Mouse (Mus musculus) heart, embryonic 15.5 days (tissue): ENCODE results near the gene Rpgrip1l. TPM values are rescaled to one million over a fixed set of nuclear protein-coding genes. Genes with fewer than 3 reads are reported as not detected.
A peak's percentile ranks its signal among the peaks of the same experiment; 100 is the strongest.

ENCODE experiments used
- ATAC-seq: fragments of 200-750 bp; cut with Nextera tagmentation; replicated peaks from 2 replicates; pipeline ENCODE4 v1.8.0; 2017; ENCODE audit warnings: low read depth, moderate TSS enrichment; ENCODE audit not compliant: insufficient number of reproducible peaks, insufficient read depth, low FRiP score
- H3K27ac ChIP-seq: fragments of 300-500 bp; sonication (generic); 2 replicates; pipeline ENCODE4 v1.5.1; 2015; ENCODE audit warnings: mild to moderate bottlenecking, inconsistent platforms
- H3K27me3 ChIP-seq: fragments of 300-500 bp; sonication (generic); 2 replicates; pipeline ENCODE4 v1.6.1; 2015; ENCODE audit warnings: inconsistent platforms
- H3K36me3 ChIP-seq: fragments of 300-500 bp; sonication (generic); 2 replicates; pipeline ENCODE4 v1.6.1; 2015; ENCODE audit warnings: mild to moderate bottlenecking, inconsistent platforms
- H3K4me1 ChIP-seq: fragments of 300-500 bp; sonication (generic); replicated peaks from 2 replicates; pipeline ENCODE4 v1.6.1; 2015; ENCODE audit warnings: inconsistent platforms
- H3K4me2 ChIP-seq: fragments of 300-500 bp; sonication (generic); 2 replicates; pipeline ENCODE4 v1.6.1; 2015; ENCODE audit warnings: inconsistent platforms, mild to moderate bottlenecking, moderate library complexity
- H3K4me3 ChIP-seq: fragments of 300-500 bp; sonication (generic); 2 replicates; pipeline ENCODE4 v1.5.1; 2015; ENCODE audit warnings: mild to moderate bottlenecking, inconsistent platforms
- H3K9ac ChIP-seq: fragments of 300-500 bp; sonication (generic); 2 replicates; pipeline ENCODE4 v1.6.1; 2015; ENCODE audit warnings: mild to moderate bottlenecking, inconsistent platforms
- H3K9me3 ChIP-seq: fragments of 300-500 bp; sonication (generic); replicated peaks from 2 replicates; pipeline ENCODE4 v1.6.1; 2016; ENCODE audit warnings: inconsistent platforms
- WGBS: fragments of 180-500 bp; shearing (Covaris S2); methylation state at CpG from one replicate; pipeline ENCODE4 v1.1.7; 2015; ENCODE audit warnings: mixed read lengths; 5-methylcytosine and 5-hydroxymethylcytosine counted together
- polyA plus RNA-seq: library from polyadenylated mRNA; unstranded; fragments of >200 nt; fragmentation: Nextera tagmentation; extraction: Ambion mirVana; gene quantifications from 2 replicates; pipeline ENCODE4 v1.2.1, GENCODE M21; 2015

The Rpgrip1l gene
- polyA plus RNA-seq, 1 experiment from 2014 or later, result 6.8 TPM

GRCm38 (mm10) chr8:91350628-91351027, 37.6 kb upstream of the Rpgrip1l start:
- peak overlapping the region; percentile 43 for H3K27ac ChIP-seq
- H3K36me3 ChIP-seq, result no peaks in the 10 kb centered on the region
- ATAC-seq, result no peak
- peak overlapping the region; percentile 16 for H3K4me2 ChIP-seq
- H3K4me3 ChIP-seq, result no peak overlapping the region
- H3K4me1 ChIP-seq, result peaks cover 36% of the 10 kb centered on the region
- no peaks in the 10 kb centered on the region for H3K27me3 ChIP-seq
- no peak overlapping the region for H3K9ac ChIP-seq
- 42% methylated on average over 7 of the region's 7 CpGs for WGBS
- H3K9me3 ChIP-seq, result no peaks in the 10 kb centered on the region

DNA sequence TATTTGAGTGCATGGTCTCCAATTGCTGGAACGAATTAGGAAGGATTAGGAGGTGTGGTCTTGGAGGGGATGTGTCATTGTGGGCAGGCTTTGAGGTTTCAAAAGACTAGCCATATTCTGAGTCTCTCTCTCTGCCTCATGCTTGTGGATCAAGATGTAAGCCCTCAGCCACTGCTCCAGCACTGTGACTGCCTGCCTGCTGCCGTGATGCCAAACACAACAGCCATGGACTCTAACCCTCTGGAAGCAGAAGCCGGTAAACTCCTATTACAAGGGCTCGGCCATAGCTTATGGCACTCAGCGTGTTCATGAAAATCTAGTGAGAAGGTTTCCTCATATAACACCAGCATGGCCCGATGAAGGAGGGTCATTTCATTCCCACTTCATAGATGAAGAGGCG, 36.8 kb upstream of the Rpgrip1l start:
- H3K27me3 ChIP-seq, result no peaks in the 10 kb centered on the region
- ATAC-seq, result no peak
- H3K27ac ChIP-seq, result no peak overlapping the region
- no peaks in the 10 kb centered on the region for H3K9me3 ChIP-seq
- 90% methylated on average over 7 of the region's 7 CpGs for WGBS
- H3K9ac ChIP-seq, result no peak overlapping the region
- no peak overlapping the region for H3K4me3 ChIP-seq
- peaks cover 38% of the 10 kb centered on the region for H3K4me1 ChIP-seq
- no peak overlapping the region for H3K4me2 ChIP-seq
- H3K36me3 ChIP-seq, result no peaks in the 10 kb centered on the region

- no peaks in the 10 kb centered on the region for H3K9me3 ChIP-seq
- H3K4me3 ChIP-seq, result no peak overlapping the region
- no peak overlapping the region for H3K27ac ChIP-seq
- H3K4me2 ChIP-seq, result peak overlapping the region; percentile 4; the same call in 1 of the 2 replicates
- H3K36me3 ChIP-seq, result no peaks in the 10 kb centered on the region
- ATAC-seq, result no peak
- no peak overlapping the region for H3K9ac ChIP-seq
- WGBS, result 28% methylated on average over 6 of the region's 6 CpGs
- no peaks in the 10 kb centered on the region for H3K27me3 ChIP-seq
- H3K4me1 ChIP-seq, result peaks cover 35% of the 10 kb centered on the region
Observed at GRCm38 (mm10) chr8:91347595-91347994, 34.5 kb upstream of the Rpgrip1l start.

GRCm38 (mm10) chr8:91347146-91347545, 34.1 kb upstream of the Rpgrip1l start:
- Histone ChIP-seq H3K9me3 (no peaks in the 10 kb centered on the region), H3K4me3 (no peak overlapping the region), H3K27me3 (no peaks in the 10 kb centered on the region), H3K4me1 (peaks cover 35% of the 10 kb centered on the region), H3K36me3 (no peaks in the 10 kb centered on the region), H3K27ac (no peak overlapping the region), H3K9ac (no peak overlapping the region), H3K4me2 (peak overlapping the region; percentile 4; the same call in 1 of the 2 replicates)
- 56% methylated on average over 10 of the region's 10 CpGs for WGBS
- ATAC-seq, result 0 out of 2 replicates have a peak, but pooled peaks have one; percentile 37

DNA sequence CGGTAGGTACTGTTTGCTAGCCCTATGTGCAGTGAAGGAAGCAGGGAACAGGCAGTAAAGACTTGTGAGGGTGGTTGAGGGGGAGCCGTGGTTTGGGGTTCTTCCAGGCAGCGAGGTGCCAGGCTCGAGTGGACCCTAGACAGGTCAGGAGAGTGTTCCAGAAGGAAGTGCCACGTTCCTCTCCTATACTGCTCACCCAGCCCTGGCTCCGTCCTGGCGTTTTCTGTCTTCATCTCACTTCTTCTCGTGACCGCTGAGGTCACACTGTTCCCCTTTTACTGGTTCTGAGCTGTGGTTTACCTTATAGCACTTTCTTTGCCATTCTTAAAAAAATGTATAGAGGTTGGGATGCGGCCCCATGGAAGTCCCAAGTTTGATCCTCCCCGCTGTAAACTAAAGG, 31.6 kb upstream of the Rpgrip1l start:
- Histone ChIP-seq H3K4me3 (no peak overlapping the region), H3K9ac (no peak overlapping the region), H3K4me2 (no peak overlapping the region), H3K27ac (no peak overlapping the region), H3K36me3 (no peaks in the 10 kb centered on the region), H3K9me3 (no peaks in the 10 kb centered on the region), H3K27me3 (no peaks in the 10 kb centered on the region), H3K4me1 (peaks cover 21% of the 10 kb centered on the region)
- 83% methylated on average over 11 of the region's 11 CpGs for WGBS
- ATAC-seq, result no peak

- Histone ChIP-seq H3K27ac (no peak overlapping the region), H3K4me1 (peaks cover 13% of the 10 kb centered on the region), H3K9me3 (no peaks in the 10 kb centered on the region), H3K36me3 (no peaks in the 10 kb centered on the region), H3K4me3 (no peak overlapping the region), H3K27me3 (no peaks in the 10 kb centered on the region), H3K4me2 (no peak overlapping the region), H3K9ac (no peak overlapping the region)
- 82% methylated on average over 5 of the region's 5 CpGs for whole genome bisulfite sequencing
- ATAC-seq, result no peak
Observed at GRCm38 (mm10) chr8:91342798-91343197, 29.7 kb upstream of the Rpgrip1l start.

GRCm38 (mm10) chr8:91342196-91342595, 29.1 kb upstream of the Rpgrip1l start:
- no peaks in the 10 kb centered on the region for H3K27me3 ChIP-seq
- peaks cover 7% of the 10 kb centered on the region for H3K4me1 ChIP-seq
- H3K36me3 ChIP-seq, result no peaks in the 10 kb centered on the region
- WGBS, result 55% methylated on average over 5 of the region's 5 CpGs
- H3K9me3 ChIP-seq, result no peaks in the 10 kb centered on the region
- no peak overlapping the region for H3K4me3 ChIP-seq
- H3K27ac ChIP-seq, result no peak overlapping the region
- H3K9ac ChIP-seq, result no peak overlapping the region
- no peak overlapping the region for H3K4me2 ChIP-seq
- ATAC-seq, result no peak

DNA sequence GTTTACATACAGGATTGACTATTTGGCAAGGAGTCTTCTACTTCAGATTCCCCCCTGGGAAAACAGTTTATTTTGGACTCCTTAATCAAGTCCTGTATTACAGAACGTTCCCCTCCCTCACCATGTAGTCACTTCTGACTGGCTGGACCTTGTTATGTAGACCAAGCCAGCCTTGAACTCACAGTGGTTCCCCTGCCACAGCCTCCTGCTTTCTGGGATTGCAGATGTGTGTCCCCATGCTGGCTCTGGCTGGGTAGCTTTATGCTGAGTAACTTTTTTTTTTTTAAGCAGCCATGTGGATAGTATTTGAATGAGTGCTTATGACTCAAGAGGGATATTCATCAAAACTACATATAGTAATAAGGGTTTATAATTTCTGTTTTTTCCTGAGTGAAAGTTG, 27.7 kb upstream of the Rpgrip1l start:
- no peak overlapping the region for H3K9ac ChIP-seq
- no peak overlapping the region for H3K4me2 ChIP-seq
- no peaks in the 10 kb centered on the region for H3K27me3 ChIP-seq
- H3K27ac ChIP-seq, result no peak overlapping the region
- no peaks in the 10 kb centered on the region for H3K36me3 ChIP-seq
- ATAC-seq, result no peak
- H3K9me3 ChIP-seq, result no peaks in the 10 kb centered on the region
- no peak overlapping the region for H3K4me3 ChIP-seq
- 0 out of 2 replicates have a peak, but pooled peaks cover 5% of the 10 kb centered on the region for H3K4me1 ChIP-seq
- WGBS, result 57% methylated on average over 1 of the region's 1 CpGs

GRCm38 (mm10) chr8:91339651-91340050, 26.6 kb upstream of the Rpgrip1l start:
- no peaks in the 10 kb centered on the region for H3K27me3 ChIP-seq
- no peak overlapping the region for H3K4me2 ChIP-seq
- no peaks in the 10 kb centered on the region for H3K9me3 ChIP-seq
- no peak for ATAC-seq
- no peaks in the 10 kb centered on the region for H3K36me3 ChIP-seq
- no peak overlapping the region for H3K27ac ChIP-seq
- H3K4me3 ChIP-seq, result no peak overlapping the region
- no peaks in the 10 kb centered on the region for H3K4me1 ChIP-seq
- H3K9ac ChIP-seq, result no peak overlapping the region
- WGBS, result 85% methylated on average over 8 of the region's 8 CpGs

GRCm38 (mm10) chr8:91338389-91339154, 25.5 kb upstream of the Rpgrip1l start:
- no peaks in the 10 kb centered on the region for H3K27me3 ChIP-seq
- no peaks in the 10 kb centered on the region for H3K36me3 ChIP-seq
- H3K4me3 ChIP-seq, result no peak overlapping the region
- no peak overlapping the region for H3K4me2 ChIP-seq
- H3K4me1 ChIP-seq, result no peaks in the 10 kb centered on the region
- H3K9me3 ChIP-seq, result no peaks in the 10 kb centered on the region
- H3K27ac ChIP-seq, result no peak overlapping the region
- H3K9ac ChIP-seq, result no peak overlapping the region
- WGBS, result 80% methylated on average over 6 of the region's 6 CpGs
- no peak for ATAC-seq

DNA sequence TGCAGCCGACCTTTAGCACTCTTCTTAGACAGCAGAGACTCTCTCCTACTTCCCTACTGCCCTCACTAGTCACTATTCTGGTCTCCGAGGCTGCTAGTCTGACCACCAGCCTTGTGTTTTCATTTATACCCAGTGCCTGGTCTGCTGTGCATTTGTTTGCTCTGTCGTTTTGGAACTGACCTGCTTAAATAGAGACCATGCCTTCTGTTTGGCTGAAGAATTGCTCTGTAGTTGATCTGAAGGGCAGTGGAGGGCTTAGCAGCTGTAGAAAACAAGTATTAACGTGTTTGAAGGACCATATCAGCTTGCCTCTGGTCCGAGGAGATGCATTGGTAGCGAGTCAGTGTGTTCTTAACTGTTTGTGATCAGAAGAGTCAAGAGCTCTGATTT, 16.4 kb upstream of the Rpgrip1l start:
- 28% methylated on average over 6 of the region's 6 CpGs for WGBS
- H3K4me2 ChIP-seq, result no peak overlapping the region
- peak overlapping the region; percentile 50 for H3K27ac ChIP-seq
- no peak for ATAC-seq
- H3K9ac ChIP-seq, result no peak overlapping the region
- H3K4me3 ChIP-seq, result no peak overlapping the region
- H3K9me3 ChIP-seq, result no peaks in the 10 kb centered on the region
- peaks cover 41% of the 10 kb centered on the region for H3K4me1 ChIP-seq
- H3K36me3 ChIP-seq, result no peaks in the 10 kb centered on the region
- no peaks in the 10 kb centered on the region for H3K27me3 ChIP-seq

DNA sequence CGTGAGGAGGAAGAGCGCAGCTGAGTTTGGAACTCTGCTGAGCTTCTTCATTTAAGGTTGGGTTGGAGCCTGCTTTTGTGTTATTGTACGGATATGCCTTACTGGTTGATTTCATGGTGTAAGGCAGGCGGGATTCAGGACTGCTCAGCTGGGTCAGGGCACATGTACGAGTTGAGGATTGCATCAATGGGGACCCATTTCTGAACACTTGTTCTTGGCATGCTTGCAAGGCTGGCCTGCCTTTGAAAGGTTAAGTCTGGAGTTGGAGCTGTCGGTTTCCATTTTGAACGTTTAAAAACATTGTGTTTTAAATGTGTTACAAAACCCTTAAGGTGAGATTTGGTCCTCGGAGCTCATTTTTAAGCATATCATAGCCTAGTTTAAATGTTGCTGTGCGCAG, 16.0 kb upstream of the Rpgrip1l start:
- Histone ChIP-seq H3K27me3 (no peaks in the 10 kb centered on the region), H3K36me3 (no peaks in the 10 kb centered on the region), H3K27ac (peak overlapping the region; percentile 50; the same call in 1 of the 2 replicates), H3K4me2 (no peak overlapping the region), H3K9ac (no peak overlapping the region), H3K4me3 (no peak overlapping the region), H3K4me1 (peaks cover 45% of the 10 kb centered on the region), H3K9me3 (no peaks in the 10 kb centered on the region)
- 76% methylated on average over 9 of the region's 9 CpGs for WGBS
- ATAC-seq, result no peak
